Mouse (Mus musculus) heart, embryonic 10.5 days (tissue): ENCODE measurements around the gene Ugcg. TPM values are rescaled to one million over a fixed set of nuclear protein-coding genes. Genes with fewer than 3 reads are reported as not detected.

Experiments used
- DNase-seq: peaks from one replicate; pipeline ENCODE4 v3.0.0-alpha.2; 2017; ENCODE audit warnings: low spot score
- H3K27ac ChIP-seq: fragments of 300-500 bp; sonication (generic); 2 replicates; pipeline ENCODE4 v1.5.1; 2016; ENCODE audit warnings: mild to moderate bottlenecking
- H3K27me3 ChIP-seq: fragments of 300-500 bp; sonication (generic); 2 replicates; pipeline ENCODE4 v1.6.1; 2016; ENCODE audit warnings: mild to moderate bottlenecking; ENCODE audit not compliant: poor library complexity, insufficient read depth, severe bottlenecking
- H3K36me3 ChIP-seq: fragments of 300-500 bp; sonication (generic); 2 replicates; pipeline ENCODE4 v1.6.1; 2016; ENCODE audit warnings: mild to moderate bottlenecking, moderate library complexity
- H3K4me1 ChIP-seq: fragments of 300-500 bp; sonication (generic); 2 replicates; pipeline ENCODE4 v1.6.1; 2016; ENCODE audit warnings: mild to moderate bottlenecking
- H3K4me3 ChIP-seq: fragments of 300-500 bp; sonication (generic); 2 replicates; pipeline ENCODE4 v1.5.1; 2016; ENCODE audit warnings: mild to moderate bottlenecking, moderate library complexity
- H3K9me3 ChIP-seq: fragments of 300-500 bp; sonication (generic); 2 replicates; pipeline ENCODE4 v1.6.1; 2016; ENCODE audit warnings: mild to moderate bottlenecking, moderate library complexity
- WGBS: fragments of 180-500 bp; shearing (Covaris S2); methylation state at CpG from one replicate; pipeline ENCODE4 v1.1.7; 2016; 5-methylcytosine and 5-hydroxymethylcytosine counted together
- polyA plus RNA-seq: library from polyadenylated mRNA; unstranded; fragments of >200 nt; fragmentation: Nextera tagmentation; extraction: Ambion mirVana; gene quantifications from 2 replicates; pipeline ENCODE4 v1.2.1, GENCODE M21; 2016

Ugcg gene
- 8.2 and 9.7 TPM in 2 replicates for polyA plus RNA-seq

DNA sequence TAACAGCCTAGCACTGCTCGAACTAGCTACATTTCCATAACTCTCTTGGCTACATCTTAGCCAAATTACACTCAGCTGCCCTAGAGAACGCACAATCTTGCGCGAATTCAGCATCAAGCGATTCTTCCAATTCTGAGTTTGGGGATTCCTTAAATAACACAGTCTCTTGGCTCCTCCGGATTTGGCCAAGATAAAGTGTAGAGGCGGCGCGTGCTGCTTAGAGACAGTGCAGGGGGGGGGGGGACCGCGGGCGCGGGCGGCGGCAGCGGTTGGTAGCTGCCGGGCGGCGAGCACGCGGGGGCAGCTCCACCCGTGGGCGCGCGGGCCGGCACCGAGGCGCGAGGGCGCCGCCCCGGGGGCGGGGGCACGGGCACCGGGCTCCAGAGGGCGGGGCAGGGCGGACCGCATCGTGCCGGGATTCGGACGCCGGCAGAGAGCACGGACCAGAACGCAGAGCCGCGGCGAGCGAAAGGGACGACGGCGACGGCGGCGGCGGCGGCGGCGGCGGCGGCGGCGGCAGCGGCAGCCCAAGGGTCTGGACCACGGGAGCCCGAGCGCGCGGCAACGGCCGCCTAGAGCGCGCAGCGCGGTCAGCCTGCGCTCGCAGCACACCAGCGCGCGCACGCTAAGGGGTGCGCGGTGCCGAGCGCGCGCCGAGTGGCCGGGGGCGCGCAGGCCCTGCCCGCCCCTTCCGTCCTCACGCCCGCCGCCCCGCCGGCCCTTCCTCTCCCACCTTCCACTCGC lies at the start of gene Ugcg:
Gene Ugcg, plus strand, starts transcription at position 456 of the 744 bp plus-strand sequence.
- H3K4me3 ChIP-seq, result peak within 1 kb of the TSS; percentile 93
- 2% methylated on average over 45 of the region's 99 CpGs for WGBS
- peaks cover 10% of the 10 kb centered on the region; the same call in 1 of the 2 replicates for H3K4me1 ChIP-seq
- H3K27me3 ChIP-seq, result no peaks in the 10 kb centered on the region
- no peaks in the 10 kb centered on the region; the same call in 1 of the 2 replicates for H3K36me3 ChIP-seq
- no peaks in the 10 kb centered on the region for H3K9me3 ChIP-seq
- DNase-seq, result peak; percentile 84
- H3K27ac ChIP-seq, result peak within 1 kb of the TSS; percentile 97

DNA sequence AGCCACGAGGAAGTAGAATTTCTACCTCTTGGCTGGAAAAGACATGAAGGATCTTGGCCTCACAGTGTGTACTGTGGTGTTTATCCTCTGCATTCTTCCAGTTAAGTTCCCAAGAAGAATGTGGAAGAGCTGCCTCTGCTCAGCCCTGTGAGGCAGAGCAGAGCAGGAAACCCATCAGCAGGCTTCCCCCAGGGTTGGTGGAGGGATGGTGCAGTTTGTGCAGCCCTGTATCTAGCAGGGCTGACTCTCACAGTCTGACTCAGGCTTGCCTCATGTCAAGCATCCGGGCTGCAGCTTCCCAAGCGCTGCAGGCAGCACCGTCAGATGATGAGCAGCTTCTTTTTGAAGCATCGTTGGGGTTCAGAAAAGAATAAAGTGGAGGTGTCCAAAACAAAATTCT lies 40.0 kb upstream of the Ugcg start:
- DNase-seq, result no peak
- Histone ChIP-seq H3K36me3 (no peaks in the 10 kb centered on the region), H3K9me3 (no peaks in the 10 kb centered on the region), H3K27me3 (no peaks in the 10 kb centered on the region), H3K27ac (no peak overlapping the region), H3K4me1 (no peaks in the 10 kb centered on the region), H3K4me3 (no peak overlapping the region)
- WGBS, result 57% methylated on average over 5 of the region's 5 CpGs

DNA sequence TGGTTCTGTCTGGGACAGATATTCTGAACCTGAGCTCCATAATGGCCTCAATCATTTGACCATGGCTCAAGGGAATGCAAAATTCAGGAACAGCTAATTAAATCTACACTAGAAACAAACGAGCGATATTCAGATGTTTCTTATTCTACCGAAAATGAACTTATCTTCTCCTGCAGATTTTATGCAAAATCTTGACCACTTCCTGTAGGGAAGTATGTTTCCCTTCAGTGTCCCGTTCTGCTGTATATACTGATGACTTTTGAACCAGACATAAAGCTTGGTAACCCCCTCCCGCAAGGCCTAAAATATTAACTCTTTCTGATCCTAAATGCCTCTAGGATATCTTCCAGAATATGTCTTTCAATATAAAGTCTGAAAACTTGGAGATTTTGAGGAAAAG lies 38.1 kb upstream of the Ugcg start:
- no peaks in the 10 kb centered on the region for H3K9me3 ChIP-seq
- no peak for DNase-seq
- H3K4me3 ChIP-seq, result no peak overlapping the region
- H3K27ac ChIP-seq, result no peak overlapping the region
- H3K27me3 ChIP-seq, result no peaks in the 10 kb centered on the region
- WGBS, result 63% methylated on average over 5 of the region's 5 CpGs
- no peaks in the 10 kb centered on the region for H3K36me3 ChIP-seq
- H3K4me1 ChIP-seq, result no peaks in the 10 kb centered on the region

GRCm38 (mm10) chr4:59151953-59152352 lies 37.1 kb upstream of the Ugcg start:
- Histone ChIP-seq H3K9me3 (no peaks in the 10 kb centered on the region), H3K27ac (no peak overlapping the region), H3K27me3 (no peaks in the 10 kb centered on the region), H3K4me1 (peaks cover 1% of the 10 kb centered on the region), H3K4me3 (no peak overlapping the region), H3K36me3 (no peaks in the 10 kb centered on the region)
- no peak for DNase-seq
- 81% methylated on average over 1 of the region's 1 CpGs for WGBS

GRCm38 (mm10) chr4:59156897-59157592 lies 32.0 kb upstream of the Ugcg start:
- 37% methylated on average over 7 of the region's 7 CpGs for WGBS
- no peak overlapping the region for H3K4me3 ChIP-seq
- no peak for DNase-seq

GRCm38 (mm10) chr4:59157654-59158053 lies 31.4 kb upstream of the Ugcg start:
- WGBS, result 41% methylated on average over 2 of the region's 2 CpGs
- no peak for DNase-seq

More at GRCm38 (mm10) chr4:59156897-59157592, 32.0 kb upstream of the Ugcg start:
- H3K36me3 ChIP-seq, result no peaks in the 10 kb centered on the region
- no peaks in the 10 kb centered on the region for H3K27me3 ChIP-seq
- H3K4me1 ChIP-seq, result peaks cover 24% of the 10 kb centered on the region
- no peak overlapping the region for H3K27ac ChIP-seq
- no peaks in the 10 kb centered on the region for H3K9me3 ChIP-seq

GRCm38 (mm10) chr4:59160289-59160688 lies 28.8 kb upstream of the Ugcg start:
- 75% methylated on average over 5 of the region's 5 CpGs for WGBS
- H3K36me3 ChIP-seq, result no peaks in the 10 kb centered on the region

More at GRCm38 (mm10) chr4:59157654-59158053, 31.4 kb upstream of the Ugcg start:
- no peaks in the 10 kb centered on the region for H3K36me3 ChIP-seq
- no peaks in the 10 kb centered on the region for H3K9me3 ChIP-seq
- no peak overlapping the region for H3K4me3 ChIP-seq
- H3K4me1 ChIP-seq, result peaks cover 24% of the 10 kb centered on the region
- no peak overlapping the region for H3K27ac ChIP-seq
- no peaks in the 10 kb centered on the region for H3K27me3 ChIP-seq

GRCm38 (mm10) chr4:59160959-59161670 lies 27.9 kb upstream of the Ugcg start:
- no peak for DNase-seq

More at GRCm38 (mm10) chr4:59160289-59160688, 28.8 kb upstream of the Ugcg start:
- DNase-seq, result no peak
- H3K27me3 ChIP-seq, result no peaks in the 10 kb centered on the region
- no peaks in the 10 kb centered on the region for H3K9me3 ChIP-seq
- H3K4me3 ChIP-seq, result no peak overlapping the region
- no peak overlapping the region for H3K27ac ChIP-seq
- H3K4me1 ChIP-seq, result peaks cover 24% of the 10 kb centered on the region

GRCm38 (mm10) chr4:59164034-59164433 lies 25.0 kb upstream of the Ugcg start:
- Histone ChIP-seq H3K9me3 (no peaks in the 10 kb centered on the region), H3K4me1 (peaks cover 11% of the 10 kb centered on the region), H3K27ac (no peak overlapping the region), H3K27me3 (no peaks in the 10 kb centered on the region), H3K4me3 (no peak overlapping the region), H3K36me3 (no peaks in the 10 kb centered on the region)
- DNase-seq, result no peak
- 64% methylated on average over 2 of the region's 2 CpGs for WGBS

More at GRCm38 (mm10) chr4:59160959-59161670, 27.9 kb upstream of the Ugcg start:
- H3K4me3 ChIP-seq, result no peak overlapping the region
- no peaks in the 10 kb centered on the region for H3K36me3 ChIP-seq
- no peaks in the 10 kb centered on the region for H3K27me3 ChIP-seq
- WGBS, result 38% methylated on average over 8 of the region's 8 CpGs
- peaks cover 24% of the 10 kb centered on the region for H3K4me1 ChIP-seq
- H3K27ac ChIP-seq, result 0 out of 2 replicates have a peak overlapping the region, but pooled peaks have one; percentile 38
- H3K9me3 ChIP-seq, result no peaks in the 10 kb centered on the region

- 81% methylated on average over 2 of the region's 2 CpGs for WGBS
- no peak overlapping the region for H3K4me3 ChIP-seq
- H3K9me3 ChIP-seq, result no peaks in the 10 kb centered on the region
- no peak for DNase-seq
- no peaks in the 10 kb centered on the region for H3K27me3 ChIP-seq
- H3K27ac ChIP-seq, result no peak overlapping the region
- no peaks in the 10 kb centered on the region for H3K4me1 ChIP-seq
- no peaks in the 10 kb centered on the region for H3K36me3 ChIP-seq
These were observed 21.7 kb upstream of the Ugcg start for GRCm38 (mm10) chr4:59167251-59167847.

DNA sequence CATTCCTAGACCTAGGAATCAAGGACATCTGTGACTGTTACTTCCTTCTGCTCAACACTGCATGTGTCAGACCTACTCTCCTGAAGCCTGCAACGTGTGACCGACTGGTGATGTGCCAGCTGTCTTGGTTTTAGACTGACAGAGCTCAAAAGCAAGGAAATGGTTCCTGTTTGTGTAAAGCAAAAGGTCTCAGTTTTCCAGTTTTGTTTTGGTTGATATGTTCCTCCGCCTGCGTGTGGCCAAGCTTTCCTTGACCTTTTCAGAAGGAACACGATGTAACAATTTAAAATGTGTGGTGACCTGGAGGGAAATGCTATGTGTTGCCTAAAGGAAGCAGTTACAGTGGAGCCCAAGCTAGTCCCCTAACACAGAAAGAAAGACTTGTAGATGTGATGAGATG lies 19.1 kb upstream of the Ugcg start:
- 74% methylated on average over 5 of the region's 5 CpGs for WGBS
- H3K4me1 ChIP-seq, result peaks cover 12% of the 10 kb centered on the region; the same call in 1 of the 2 replicates
- no peak overlapping the region for H3K27ac ChIP-seq
- H3K27me3 ChIP-seq, result no peaks in the 10 kb centered on the region
- no peak for DNase-seq
- H3K36me3 ChIP-seq, result no peaks in the 10 kb centered on the region
- H3K4me3 ChIP-seq, result no peak overlapping the region
- no peaks in the 10 kb centered on the region for H3K9me3 ChIP-seq

DNA sequence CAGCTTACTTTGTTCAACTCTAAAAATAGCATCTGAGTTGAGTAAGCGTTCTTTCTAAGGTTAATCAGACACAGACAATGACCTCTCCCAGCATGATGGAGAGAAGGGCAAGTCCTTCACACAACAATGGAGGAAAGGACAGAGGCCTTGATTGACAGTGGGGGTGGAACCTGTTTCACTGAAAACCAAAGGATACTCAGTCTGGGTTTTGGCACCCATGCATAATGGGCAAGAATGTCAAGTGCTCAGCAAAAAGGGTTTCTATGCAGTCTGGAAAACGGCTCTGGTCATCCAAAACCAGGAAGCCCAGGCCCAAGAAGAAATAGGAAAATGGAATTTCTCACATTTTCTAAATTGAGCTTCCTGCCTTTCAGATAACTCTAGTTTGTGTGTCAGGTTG lies 16.4 kb upstream of the Ugcg start:
- 46% methylated on average over 2 of the region's 2 CpGs for WGBS
- no peaks in the 10 kb centered on the region for H3K27me3 ChIP-seq
- peaks cover 23% of the 10 kb centered on the region; the same call in 1 of the 2 replicates for H3K4me1 ChIP-seq
- H3K4me3 ChIP-seq, result no peak overlapping the region
- DNase-seq, result no peak
- no peak overlapping the region for H3K27ac ChIP-seq
- no peaks in the 10 kb centered on the region for H3K9me3 ChIP-seq
- H3K36me3 ChIP-seq, result no peaks in the 10 kb centered on the region
